Mouse (Mus musculus): ENCODE data around the gene Ddx24. TPM values are rescaled to one million over a fixed set of nuclear protein-coding genes. Genes with fewer than 3 reads are reported as not detected.
"Not testable (repeated sequence)": the region's sequence is repeated elsewhere in the genome, so short reads cannot be mapped to it uniquely, and the experiment has no call there.

Ddx24 gene
- 120 and 128 TPM in 2 replicates for polyA plus RNA-seq (2016; fragmentation: Nextera tagmentation; extraction: Ambion mirVana)

DNA sequence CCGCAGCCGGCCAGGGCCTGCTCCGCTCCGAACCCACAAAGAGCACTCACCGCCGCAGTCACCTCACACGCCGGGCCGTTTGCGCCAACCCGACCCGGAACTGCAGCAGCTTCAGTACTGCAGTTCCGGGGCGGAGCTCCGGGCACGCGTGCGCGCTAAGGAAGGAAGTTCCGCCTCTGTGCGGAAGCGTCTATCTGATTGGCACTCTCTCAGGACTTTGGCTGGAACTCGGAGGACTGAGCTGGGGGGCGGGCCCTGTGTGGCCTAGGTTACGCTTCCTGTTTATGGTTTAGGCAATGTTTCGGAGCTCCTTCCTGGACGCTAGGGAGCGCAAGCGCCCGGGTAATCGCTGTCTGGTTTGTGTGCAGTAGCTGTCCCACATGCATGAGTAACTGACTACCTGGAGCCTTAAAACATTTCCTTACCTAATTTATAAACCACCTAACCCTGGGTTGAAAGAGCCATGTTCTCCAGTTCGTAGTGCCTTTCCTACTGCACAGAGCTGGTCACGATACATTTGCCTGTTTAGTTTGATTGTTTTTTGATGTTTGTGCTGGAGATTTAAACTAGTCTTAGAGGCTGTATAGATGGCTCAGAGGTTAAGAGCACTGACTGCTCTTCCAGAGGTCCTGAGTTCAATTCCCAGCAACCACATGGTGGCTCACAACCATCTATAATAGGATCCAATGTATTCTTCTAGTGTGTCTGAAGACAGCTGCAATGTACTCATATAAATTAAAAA is at the start of gene Ddx24:
TSS of gene Ddx24 (minus strand) at position 102 of the 742 bp plus-strand sequence.
- peaks cover 28% of the 10 kb centered on the region for H3K4me1 ChIP-seq
- 2% methylated on average over 33 of the region's 33 CpGs for WGBS
- H3K36me3 ChIP-seq = peaks cover 13% of the 10 kb centered on the region
- ATAC-seq (ENCODE audit: low FRiP score) = peak; percentile 100
- H3K9me3 ChIP-seq (replicated peaks) = no peaks in the 10 kb centered on the region
- peak within 1 kb of the TSS; percentile 88 for H3K9ac ChIP-seq
- H3K27me3 ChIP-seq = no peaks in the 10 kb centered on the region
- peak within 1 kb of the TSS; percentile 78 for H3K4me2 ChIP-seq (replicated peaks)
- peak within 1 kb of the TSS; percentile 95 for H3K4me3 ChIP-seq
- no peak within 1 kb of the TSS for H3K27ac ChIP-seq

DNA sequence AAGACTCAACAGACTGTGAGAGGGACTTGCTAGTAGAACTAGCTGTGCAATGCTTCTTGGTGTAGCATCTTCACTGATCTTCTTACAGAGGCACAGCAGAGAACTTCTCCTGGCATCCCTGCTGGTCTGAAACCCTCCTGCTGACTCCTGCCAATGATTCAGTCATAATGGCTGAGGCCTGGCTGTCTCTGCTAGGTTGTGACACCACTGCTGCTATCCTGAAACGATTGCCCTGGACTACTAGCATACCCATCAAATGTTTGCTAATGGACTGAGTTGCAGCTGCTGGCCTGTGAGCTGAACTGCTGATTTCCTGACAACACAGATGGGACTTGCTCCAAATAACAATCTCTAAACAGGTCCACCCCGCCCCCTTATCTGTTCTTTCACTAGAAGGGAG is 48.9 kb upstream of the Ddx24 start:
- H3K36me3 ChIP-seq = no peaks in the 10 kb centered on the region
- no peak overlapping the region for H3K9ac ChIP-seq
- H3K4me2 ChIP-seq (replicated peaks) = no peak overlapping the region
- no peaks in the 10 kb centered on the region for H3K9me3 ChIP-seq (replicated peaks)
- no peaks in the 10 kb centered on the region for H3K27me3 ChIP-seq
- H3K4me1 ChIP-seq = no peaks in the 10 kb centered on the region
- WGBS = 53% methylated on average over 2 of the region's 2 CpGs
- H3K4me3 ChIP-seq = no peak overlapping the region
- no peak overlapping the region for H3K27ac ChIP-seq
- no peak for ATAC-seq (ENCODE audit: low FRiP score)

DNA sequence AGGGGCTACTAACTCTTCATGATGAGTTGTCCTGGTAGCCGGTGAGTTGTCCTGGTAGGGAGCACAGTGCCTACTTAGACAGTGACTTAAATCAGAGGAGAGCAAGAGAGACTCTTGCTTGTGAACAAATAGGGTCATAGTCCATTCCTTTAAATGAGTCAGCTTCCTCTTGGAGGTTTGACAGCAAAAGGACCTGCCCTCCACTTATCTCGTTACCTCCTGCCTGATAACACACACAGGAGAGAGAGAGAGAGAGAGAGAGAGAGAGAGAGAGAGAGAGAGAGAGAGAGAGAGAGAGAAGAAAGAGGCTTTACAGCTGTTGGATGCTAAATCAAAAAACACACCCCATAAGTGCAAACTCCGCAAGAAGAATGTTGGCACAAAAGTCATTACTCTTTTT is 31.5 kb upstream of the Ddx24 start, which contains the start of gene Ifi27l2b:
TSS of gene Ifi27l2b (minus strand) at position 84 of the 400 bp plus-strand sequence.
- WGBS = 80% methylated on average over 3 of the region's 3 CpGs
- no peak within 1 kb of the TSS for H3K9ac ChIP-seq
- no peak for ATAC-seq (ENCODE audit: low FRiP score)
- no peak within 1 kb of the TSS for H3K27ac ChIP-seq
- no peak within 1 kb of the TSS for H3K4me2 ChIP-seq (replicated peaks)
- H3K4me1 ChIP-seq = no peaks in the 10 kb centered on the region
- no peak within 1 kb of the TSS for H3K4me3 ChIP-seq
- no peaks in the 10 kb centered on the region for H3K27me3 ChIP-seq
- no peaks in the 10 kb centered on the region for H3K9me3 ChIP-seq (replicated peaks)
- no peaks in the 10 kb centered on the region for H3K36me3 ChIP-seq

DNA sequence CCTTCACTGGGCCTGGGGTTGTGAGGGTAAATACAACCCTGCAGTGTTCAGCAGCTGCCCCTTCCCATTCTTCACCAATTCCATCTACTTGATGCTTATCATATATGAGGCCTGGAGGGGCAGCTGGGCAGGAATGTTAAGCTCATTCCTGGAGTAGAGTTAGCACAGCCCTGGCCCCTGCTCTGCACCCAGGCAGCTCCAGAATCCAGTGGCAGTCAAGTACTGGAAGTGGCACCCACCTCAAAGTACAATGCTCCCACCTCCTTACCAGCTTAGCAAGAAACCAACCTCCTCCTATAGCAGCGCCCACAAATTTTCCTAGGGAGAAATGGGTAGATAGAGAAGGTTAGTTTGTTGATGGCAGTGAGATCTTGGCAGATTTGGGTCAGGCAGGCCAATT is 31.1 kb upstream of the Ddx24 start:
- not testable (repeated sequence) for H3K9ac ChIP-seq; H3K27me3 ChIP-seq; H3K4me3 ChIP-seq; H3K36me3 ChIP-seq; H3K9me3 ChIP-seq (replicated peaks); H3K4me1 ChIP-seq; H3K4me2 ChIP-seq (replicated peaks); H3K27ac ChIP-seq; ATAC-seq (ENCODE audit: low FRiP score)
- no CpG with 5 or more reads among the region's 1 CpGs for WGBS

DNA sequence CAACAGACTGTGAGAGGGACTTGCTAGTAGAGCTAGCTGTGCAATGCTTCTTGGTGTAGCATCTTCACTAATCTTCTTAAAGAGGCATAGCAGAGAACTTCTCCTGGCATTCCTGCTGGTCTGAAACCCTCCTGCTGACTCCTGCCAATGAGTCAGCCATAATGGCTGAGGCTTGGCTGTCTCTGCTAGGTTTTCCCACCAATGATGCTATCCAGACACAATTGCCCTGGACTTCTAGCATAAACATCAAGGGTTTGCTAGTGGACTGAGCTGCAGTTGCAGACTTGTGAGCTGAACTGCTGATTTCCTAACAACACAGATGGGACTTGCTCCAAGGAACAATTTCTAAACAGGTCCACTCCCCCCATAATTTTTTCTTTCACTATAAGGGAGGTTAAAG is 27.7 kb upstream of the Ddx24 start:
- no peak overlapping the region for H3K27ac ChIP-seq
- H3K9me3 ChIP-seq (replicated peaks) = no peaks in the 10 kb centered on the region
- no peak overlapping the region for H3K4me3 ChIP-seq
- no peak for ATAC-seq (ENCODE audit: low FRiP score)
- H3K4me1 ChIP-seq = no peaks in the 10 kb centered on the region
- no peaks in the 10 kb centered on the region for H3K36me3 ChIP-seq
- no peak overlapping the region for H3K4me2 ChIP-seq (replicated peaks)
- H3K9ac ChIP-seq = no peak overlapping the region
- H3K27me3 ChIP-seq = no peaks in the 10 kb centered on the region

DNA sequence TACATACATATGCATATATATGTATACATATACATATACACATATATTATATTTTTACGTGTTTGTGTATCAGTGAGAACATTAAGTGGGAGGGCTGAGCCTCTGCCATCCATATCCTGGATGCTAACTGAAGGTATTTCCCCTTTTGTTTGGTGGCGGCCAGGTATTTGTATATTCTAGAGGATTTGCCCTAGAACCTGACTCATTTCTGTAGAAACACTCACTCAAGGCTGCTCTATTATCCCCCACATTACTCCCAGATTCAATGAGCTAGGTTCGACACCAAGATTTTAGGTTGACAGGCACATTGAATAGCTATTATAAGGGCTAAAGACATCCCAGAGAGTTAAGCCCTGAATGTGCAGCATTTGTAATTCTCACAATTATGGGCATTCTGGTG is 19.4 kb upstream of the Ddx24 start:
- Histone ChIP-seq H3K27me3 (no peaks in the 10 kb centered on the region), H3K9me3 (replicated peaks) (no peaks in the 10 kb centered on the region), H3K9ac (no peak overlapping the region), H3K4me1 (no peaks in the 10 kb centered on the region), H3K36me3 (no peaks in the 10 kb centered on the region), H3K4me3 (no peak overlapping the region), H3K4me2 (replicated peaks) (no peak overlapping the region), H3K27ac (no peak overlapping the region)
- no peak for ATAC-seq (ENCODE audit: low FRiP score)
- WGBS = 84% methylated on average over 3 of the region's 3 CpGs

DNA sequence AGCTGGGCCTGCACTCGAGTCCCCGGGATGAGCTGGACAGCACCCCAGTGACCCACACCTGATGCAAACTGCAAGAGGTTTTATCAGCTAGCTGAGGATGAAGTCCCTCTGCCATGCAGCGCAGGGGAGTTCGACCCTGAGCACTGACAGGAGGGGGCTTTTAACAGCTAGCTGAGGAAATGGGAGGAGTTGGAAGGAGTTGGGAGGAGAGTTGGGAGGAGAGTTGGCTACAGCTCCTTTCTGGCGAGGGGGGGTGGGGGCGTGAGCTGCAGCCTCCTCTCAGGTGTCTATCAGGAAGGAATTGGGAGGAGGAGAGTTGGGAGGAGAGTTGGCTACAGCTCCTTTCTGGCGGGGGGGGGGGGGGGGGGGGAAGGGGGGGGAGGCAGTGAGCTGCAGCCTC is 18.6 kb upstream of the Ddx24 start:
- H3K4me2 ChIP-seq (replicated peaks); H3K27ac ChIP-seq; H3K9ac ChIP-seq; H3K27me3 ChIP-seq; H3K36me3 ChIP-seq; H3K9me3 ChIP-seq (replicated peaks); H3K4me3 ChIP-seq; ATAC-seq (ENCODE audit: low FRiP score); H3K4me1 ChIP-seq: not testable (repeated sequence)
- 51% methylated on average over 4 of the region's 7 CpGs for WGBS

DNA sequence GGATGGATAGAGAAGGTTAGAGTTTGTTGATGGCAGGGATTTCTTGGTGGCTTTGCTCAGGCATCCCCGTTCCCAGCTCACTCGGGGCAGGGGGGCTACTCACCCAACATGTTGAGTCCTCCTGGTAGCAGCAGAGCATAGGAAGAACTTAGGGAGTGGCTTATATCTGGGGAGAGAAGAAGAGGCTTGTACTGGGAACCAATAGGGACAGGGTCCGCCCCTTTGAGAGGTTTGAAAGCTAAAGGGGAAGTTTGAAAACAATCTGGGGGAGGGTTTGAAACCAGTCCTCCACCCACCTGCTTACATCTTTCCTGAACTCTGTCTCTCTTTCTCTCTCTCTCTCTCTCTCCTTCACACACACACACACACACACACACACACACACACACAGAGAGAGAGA is 17.9 kb upstream of the Ddx24 start, which contains the start of gene Ifi27l2a:
TSS of gene Ifi27l2a (minus strand) at position 157 of the 400 bp plus-strand sequence.
- Histone ChIP-seq H3K9ac (no peak within 1 kb of the TSS), H3K4me2 (replicated peaks) (no peak within 1 kb of the TSS), H3K4me3 (no peak within 1 kb of the TSS), H3K36me3 (no peaks in the 10 kb centered on the region), H3K27me3 (no peaks in the 10 kb centered on the region), H3K4me1 (no peaks in the 10 kb centered on the region), H3K9me3 (replicated peaks) (no peaks in the 10 kb centered on the region), H3K27ac (no peak within 1 kb of the TSS)
- ATAC-seq (ENCODE audit: low FRiP score) = no peak
- 58% methylated on average over 3 of the region's 3 CpGs for WGBS

DNA sequence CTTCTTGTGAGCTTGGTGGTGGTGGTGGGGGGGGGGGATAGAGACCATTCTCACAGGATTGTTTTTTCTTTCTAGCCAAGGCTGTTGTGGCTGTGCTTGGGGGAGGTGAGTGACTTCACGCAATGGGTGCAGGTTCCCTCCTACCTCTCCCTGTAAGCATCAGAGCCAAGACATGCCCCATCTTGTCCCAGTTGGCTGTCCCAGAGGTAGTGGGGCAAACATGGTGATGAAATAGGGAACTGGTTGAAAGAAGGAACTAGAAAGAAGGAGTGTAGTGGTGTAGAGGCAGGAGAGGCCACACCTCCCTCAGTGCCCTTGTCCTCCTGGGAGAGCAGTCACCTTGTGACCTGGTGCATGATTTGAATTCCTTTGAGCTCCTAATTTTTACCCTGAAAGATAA is 12.0 kb upstream of the Ddx24 start:
- H3K4me3 ChIP-seq = no peak overlapping the region
- no peaks in the 10 kb centered on the region for H3K4me1 ChIP-seq
- ATAC-seq (ENCODE audit: low FRiP score) = no peak
- no peak overlapping the region for H3K27ac ChIP-seq
- H3K36me3 ChIP-seq = no peaks in the 10 kb centered on the region
- no peaks in the 10 kb centered on the region for H3K27me3 ChIP-seq
- H3K9ac ChIP-seq = no peak overlapping the region
- WGBS = 92% methylated on average over 1 of the region's 1 CpGs
- H3K4me2 ChIP-seq (replicated peaks) = no peak overlapping the region
- H3K9me3 ChIP-seq (replicated peaks) = no peaks in the 10 kb centered on the region

DNA sequence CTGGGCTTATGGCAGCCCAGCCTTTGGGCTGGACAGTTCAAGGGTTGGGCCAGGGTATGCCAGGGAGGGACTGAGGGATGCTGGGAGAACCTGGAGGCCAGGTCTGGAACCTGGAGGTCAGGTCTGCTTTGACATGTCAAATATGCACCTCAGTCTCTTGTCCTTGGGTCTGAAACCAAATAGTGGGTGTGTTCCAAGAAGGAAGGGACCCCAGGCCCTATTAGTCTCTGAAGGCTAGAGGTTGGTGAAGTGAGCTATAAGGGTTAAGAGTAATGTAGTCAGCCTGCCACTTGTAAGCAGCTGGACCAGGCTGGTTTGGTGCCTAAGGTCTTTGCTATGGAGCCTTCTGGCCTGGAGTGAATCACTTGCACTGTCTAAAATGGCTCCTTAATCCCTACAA is 9.2 kb upstream of the Ddx24 start:
- Histone ChIP-seq H3K4me1 (no peaks in the 10 kb centered on the region), H3K27ac (no peak overlapping the region), H3K9me3 (replicated peaks) (no peaks in the 10 kb centered on the region), H3K4me3 (no peak overlapping the region), H3K9ac (no peak overlapping the region), H3K4me2 (replicated peaks) (no peak overlapping the region), H3K36me3 (no peaks in the 10 kb centered on the region), H3K27me3 (no peaks in the 10 kb centered on the region)
- no peak for ATAC-seq (ENCODE audit: low FRiP score)

DNA sequence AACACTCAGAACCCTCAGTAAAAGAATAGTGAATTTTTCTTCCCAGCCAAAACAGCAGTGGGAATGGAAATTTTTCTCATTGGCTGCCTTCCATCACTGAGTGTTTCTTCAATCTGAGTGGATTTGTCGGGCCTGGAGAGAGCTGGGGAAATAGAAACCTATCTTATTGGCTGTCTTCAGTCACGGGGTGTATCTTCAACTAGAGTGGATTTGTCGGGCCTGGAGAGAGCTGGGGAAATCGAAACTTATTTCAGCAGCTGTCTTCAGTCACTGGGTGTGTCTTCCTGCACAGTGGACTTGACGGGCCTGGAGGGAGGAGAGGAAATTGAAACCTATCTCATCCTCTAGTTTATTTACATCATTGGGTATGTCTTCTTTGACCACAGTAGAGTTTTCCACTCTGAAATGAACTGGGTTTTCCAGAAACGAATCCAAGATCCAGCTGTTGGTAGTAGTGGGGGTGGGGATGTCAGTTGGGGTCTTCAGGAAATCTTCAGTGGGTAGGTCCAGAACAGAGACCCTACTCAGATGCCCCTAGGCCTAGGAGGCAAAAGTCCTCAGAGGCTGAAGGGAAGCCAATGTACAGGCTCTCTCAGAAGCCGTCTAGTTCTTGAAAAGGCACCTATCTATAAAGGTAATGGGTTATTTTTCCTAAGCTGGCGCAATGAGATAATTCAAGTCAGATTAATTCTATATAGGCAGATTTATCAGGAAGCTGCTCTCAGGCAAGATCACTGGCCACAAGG is 8.5 kb upstream of the Ddx24 start, which contains the start of gene Ifi27:
TSS of gene Ifi27 (plus strand) at position 226 of the 746 bp plus-strand sequence.
- H3K9ac ChIP-seq = no peak within 1 kb of the TSS
- no peaks in the 10 kb centered on the region for H3K27me3 ChIP-seq
- H3K4me1 ChIP-seq = no peaks in the 10 kb centered on the region
- no peak within 1 kb of the TSS for H3K4me3 ChIP-seq
- no peak within 1 kb of the TSS for H3K4me2 ChIP-seq (replicated peaks)
- H3K9me3 ChIP-seq (replicated peaks) = no peaks in the 10 kb centered on the region
- no peaks in the 10 kb centered on the region for H3K36me3 ChIP-seq
- H3K27ac ChIP-seq = no peak within 1 kb of the TSS
- WGBS = 74% methylated on average over 8 of the region's 8 CpGs
- no peak for ATAC-seq (ENCODE audit: low FRiP score)

DNA sequence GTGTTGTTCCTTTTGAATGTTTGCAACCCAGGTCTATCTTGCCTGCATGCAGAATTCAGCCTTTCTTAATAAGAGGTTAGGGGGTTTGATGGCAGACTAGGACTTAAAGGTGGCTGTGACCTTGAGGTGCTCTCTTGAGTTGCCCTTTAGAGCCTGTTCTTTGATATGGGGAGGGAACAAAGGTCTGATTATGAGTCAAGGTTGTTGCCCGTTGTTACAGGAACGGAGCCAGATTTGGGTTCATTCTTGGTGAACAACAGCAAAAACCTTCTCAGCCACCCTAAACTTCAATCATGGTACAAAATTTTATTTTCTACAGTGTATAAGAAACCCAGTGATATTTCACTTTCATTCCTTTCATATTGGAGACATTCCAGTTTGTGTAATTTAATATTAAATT is 7.8 kb upstream of the Ddx24 start:
- Histone ChIP-seq H3K27me3 (no peaks in the 10 kb centered on the region), H3K27ac (no peak overlapping the region), H3K9me3 (replicated peaks) (no peaks in the 10 kb centered on the region), H3K4me1 (no peaks in the 10 kb centered on the region), H3K9ac (no peak overlapping the region), H3K36me3 (no peaks in the 10 kb centered on the region), H3K4me2 (replicated peaks) (no peak overlapping the region), H3K4me3 (no peak overlapping the region)
- ATAC-seq (ENCODE audit: low FRiP score) = no peak
- 89% methylated on average over 2 of the region's 2 CpGs for WGBS

DNA sequence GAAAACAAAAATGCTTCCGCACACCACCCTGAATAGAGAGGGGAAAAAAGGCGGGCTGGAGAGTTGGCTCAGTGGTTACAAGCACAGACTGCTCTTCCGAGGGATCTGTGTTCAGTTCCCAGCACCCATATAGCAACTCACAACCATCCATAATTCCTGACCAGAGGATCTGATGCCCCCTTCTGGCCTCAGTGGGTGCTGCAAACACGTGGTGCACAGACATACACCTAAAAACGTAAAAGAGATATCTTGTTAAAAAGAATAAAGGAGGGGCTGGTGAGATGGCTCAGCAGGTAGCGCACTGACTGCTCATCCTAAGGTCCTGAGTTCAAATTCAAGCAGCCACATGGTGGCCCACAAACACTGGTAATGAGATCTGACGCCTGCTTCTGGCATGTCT is 1.1 kb upstream of the Ddx24 start:
- Histone ChIP-seq H3K27me3 (no peaks in the 10 kb centered on the region), H3K9me3 (replicated peaks) (no peaks in the 10 kb centered on the region), H3K4me2 (replicated peaks) (no peak overlapping the region), H3K4me3 (no peak overlapping the region), H3K9ac (no peak overlapping the region), H3K27ac (no peak overlapping the region), H3K36me3 (peaks cover 13% of the 10 kb centered on the region), H3K4me1 (peaks cover 22% of the 10 kb centered on the region)
- no peak for ATAC-seq (ENCODE audit: low FRiP score)
- WGBS = 92% methylated on average over 7 of the region's 7 CpGs
